Mouse (Mus musculus): ENCODE measurements around the gene Pelp1. TPM values are rescaled to one million over a fixed set of nuclear protein-coding genes. Genes with fewer than 3 reads are reported as not detected.
A peak's percentile ranks its signal among the peaks of the same experiment; 100 is the strongest.
"Not testable (repeated sequence)": the region's sequence is repeated elsewhere in the genome, so short reads cannot be mapped to it uniquely, and the experiment has no call there.

Gene Pelp1
- polyA plus RNA-seq, 1 experiment = 36.1 TPM

DNA sequence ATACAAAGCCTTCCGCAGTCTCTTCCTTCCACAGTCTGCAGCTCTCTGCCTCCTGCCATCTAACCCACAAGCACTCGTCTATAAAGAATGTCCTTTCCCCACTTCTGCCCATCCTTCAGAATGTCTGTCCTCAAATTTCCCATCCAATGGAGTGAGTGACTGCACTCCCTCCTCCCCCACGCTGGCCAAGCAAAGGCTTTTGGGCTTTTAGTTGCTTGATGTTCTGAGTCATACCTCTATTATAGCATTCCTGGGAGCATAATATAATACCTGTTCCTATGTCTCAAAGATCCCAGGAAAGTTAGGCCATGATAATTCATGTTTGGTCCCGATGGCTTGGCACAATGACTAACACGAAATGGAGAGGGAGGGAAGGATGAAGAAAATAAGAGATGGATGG lies 21.7 kb upstream of the Pelp1 start:
- Histone ChIP-seq H3K9me3 (no peaks in the 10 kb centered on the region), H3K27me3 (replicated peaks) (no peaks in the 10 kb centered on the region), H3K36me3 (replicated peaks; ENCODE audit: low read length) (peaks cover 26% of the 10 kb centered on the region), H3K4me1 (peaks cover 49% of the 10 kb centered on the region), H3K4me3 (replicated peaks) (peak overlapping the region; percentile 92)
- TF ChIP-seq GATA1 (IDR thresholded peaks at IDR 0.05; ENCODE audit: borderline replicate concordance, low read length) (no peak), FLI1 (IDR thresholded peaks at IDR 0.05; ENCODE audit: low read length) (no peak)

DNA sequence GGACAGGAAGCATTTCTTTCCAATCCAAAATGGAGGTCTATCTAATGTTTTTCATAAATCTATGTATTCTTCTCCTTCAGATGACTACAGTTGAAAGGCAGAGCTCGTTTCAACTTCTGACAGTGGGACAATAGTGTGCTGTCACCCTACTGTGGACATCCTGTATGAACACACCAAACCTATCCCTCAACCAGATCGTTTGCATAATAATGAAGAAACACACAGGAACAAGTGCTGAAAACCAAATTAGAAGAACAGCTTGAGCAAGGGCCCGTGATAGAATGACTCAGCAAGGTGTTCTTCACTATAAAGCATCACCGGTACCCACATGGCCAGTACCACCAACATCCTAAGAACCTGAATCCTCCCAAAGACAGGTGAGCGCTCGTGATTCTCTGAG lies 16.8 kb upstream of the Pelp1 start:
- H3K4me3 ChIP-seq (replicated peaks); H3K27me3 ChIP-seq (replicated peaks); H3K9me3 ChIP-seq; H3K36me3 ChIP-seq (replicated peaks; ENCODE audit: low read length): not testable (repeated sequence)
- H3K4me1 ChIP-seq = peaks cover 11% of the 10 kb centered on the region

DNA sequence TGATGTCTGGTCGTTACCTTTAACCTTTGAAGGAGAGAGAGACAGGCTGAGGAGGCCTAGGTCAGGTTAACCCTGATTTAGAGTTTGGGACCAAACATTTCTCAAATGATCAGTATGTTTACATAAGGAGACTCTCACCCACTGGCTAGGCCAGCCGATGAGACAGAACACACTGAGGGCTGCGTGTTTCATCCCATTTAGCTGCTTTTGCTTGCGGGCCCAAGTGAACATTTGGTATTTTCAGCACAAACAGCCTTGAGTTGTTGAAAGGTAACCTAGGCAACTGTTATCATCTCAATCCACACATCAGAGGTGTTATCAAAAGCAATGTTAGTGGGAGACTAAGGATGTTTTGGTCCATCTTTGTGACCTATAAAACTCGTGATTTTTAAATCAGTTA lies 9.7 kb upstream of the Pelp1 start:
- peaks cover 2% of the 10 kb centered on the region for H3K27me3 ChIP-seq (replicated peaks)
- no peaks in the 10 kb centered on the region for H3K36me3 ChIP-seq (replicated peaks; ENCODE audit: low read length)
- no peak for TF ChIP-seq FLI1 (IDR thresholded peaks at IDR 0.05; ENCODE audit: low read length)
- TF ChIP-seq GATA1 (IDR thresholded peaks at IDR 0.05; ENCODE audit: borderline replicate concordance, low read length) = no peak
- H3K9me3 ChIP-seq = no peaks in the 10 kb centered on the region
- peaks cover 21% of the 10 kb centered on the region for H3K4me1 ChIP-seq
- H3K4me3 ChIP-seq (replicated peaks) = no peak overlapping the region

DNA sequence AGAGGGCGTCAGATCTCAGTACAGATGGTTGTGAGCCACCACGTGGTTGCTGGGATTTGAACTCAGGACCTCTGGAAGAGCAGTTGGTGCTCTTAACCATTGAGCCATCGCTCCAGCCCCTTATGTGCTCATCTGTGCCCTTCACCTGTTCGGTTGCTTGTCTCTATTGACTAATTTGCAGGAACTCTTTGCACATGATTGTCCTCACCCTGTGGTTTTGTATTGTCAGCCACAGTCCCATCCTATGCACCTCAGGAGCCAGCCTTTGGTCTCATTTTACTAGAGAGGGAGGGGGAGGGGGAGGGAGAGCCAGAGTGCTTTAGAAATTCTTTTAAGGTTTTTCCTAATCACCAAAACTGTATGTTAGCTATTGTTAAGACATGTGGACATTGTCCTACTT lies 8.4 kb upstream of the Pelp1 start:
- TF ChIP-seq FLI1 (IDR thresholded peaks at IDR 0.05; ENCODE audit: low read length) = no peak
- no peak for TF ChIP-seq GATA1 (IDR thresholded peaks at IDR 0.05; ENCODE audit: borderline replicate concordance, low read length)
- H3K9me3 ChIP-seq = no peaks in the 10 kb centered on the region
- H3K4me3 ChIP-seq (replicated peaks) = no peak overlapping the region
- H3K4me1 ChIP-seq = peaks cover 23% of the 10 kb centered on the region
- no peaks in the 10 kb centered on the region for H3K36me3 ChIP-seq (replicated peaks; ENCODE audit: low read length)
- peaks cover 2% of the 10 kb centered on the region for H3K27me3 ChIP-seq (replicated peaks)

DNA sequence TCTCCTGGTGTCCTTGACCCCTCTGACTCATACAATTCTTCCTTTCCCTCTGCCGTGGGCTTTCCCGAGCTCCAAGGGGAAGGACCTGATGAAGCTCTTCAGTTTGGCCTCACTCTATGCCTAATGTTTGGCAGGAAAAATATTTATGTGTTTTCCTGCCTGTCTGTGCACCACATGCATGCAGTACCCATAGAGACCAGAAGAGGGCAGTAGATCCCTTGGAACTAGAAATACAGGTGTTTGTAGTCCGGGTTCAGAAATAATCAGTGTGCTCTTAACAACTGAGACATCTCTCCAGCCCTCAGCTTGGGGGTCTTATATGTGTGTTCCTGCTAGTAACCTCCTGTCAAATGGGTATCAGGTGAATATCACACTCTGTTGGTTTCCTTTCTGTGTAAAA lies 4.1 kb upstream of the Pelp1 start:
- H3K4me3 ChIP-seq (replicated peaks) = peak overlapping the region; percentile 21
- no peak for TF ChIP-seq GATA1 (IDR thresholded peaks at IDR 0.05; ENCODE audit: borderline replicate concordance, low read length)
- TF ChIP-seq FLI1 (IDR thresholded peaks at IDR 0.05; ENCODE audit: low read length) = no peak
- H3K4me1 ChIP-seq = peaks cover 41% of the 10 kb centered on the region

DNA sequence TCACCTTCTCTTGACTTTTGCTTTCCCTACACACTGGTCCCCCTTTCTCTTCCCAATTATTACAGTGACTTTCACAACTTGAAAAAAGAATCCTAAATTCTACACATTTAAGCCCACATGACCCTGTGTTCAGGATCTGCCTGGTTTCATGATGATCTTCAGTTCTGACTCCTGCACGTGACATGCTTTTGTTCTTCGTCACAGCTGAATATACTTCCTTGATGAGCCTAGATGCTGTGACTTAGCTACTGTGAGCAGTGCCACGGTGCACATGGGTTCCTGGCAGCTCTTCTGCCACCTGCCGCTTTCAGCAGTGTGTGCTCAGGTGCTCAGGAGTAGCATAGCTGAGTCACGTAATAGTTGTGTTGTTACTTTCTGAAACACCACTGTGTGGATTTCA lies 2.8 kb upstream of the Pelp1 start:
- H3K4me1 ChIP-seq = peaks cover 51% of the 10 kb centered on the region
- TF ChIP-seq FLI1 (IDR thresholded peaks at IDR 0.05; ENCODE audit: low read length) (no peak), GATA1 (IDR thresholded peaks at IDR 0.05; ENCODE audit: borderline replicate concordance, low read length) (no peak)
- H3K9me3 ChIP-seq = no peaks in the 10 kb centered on the region
- peaks cover under 1% of the 10 kb centered on the region for H3K36me3 ChIP-seq (replicated peaks; ENCODE audit: low read length)
- H3K4me3 ChIP-seq (replicated peaks) = no peak overlapping the region
- H3K27me3 ChIP-seq (replicated peaks) = peaks cover 2% of the 10 kb centered on the region

More for the DNA sequence above, 4.1 kb upstream of the Pelp1 start:
- H3K9me3 ChIP-seq = no peaks in the 10 kb centered on the region
- no peaks in the 10 kb centered on the region for H3K36me3 ChIP-seq (replicated peaks; ENCODE audit: low read length)
- peaks cover 2% of the 10 kb centered on the region for H3K27me3 ChIP-seq (replicated peaks)

DNA sequence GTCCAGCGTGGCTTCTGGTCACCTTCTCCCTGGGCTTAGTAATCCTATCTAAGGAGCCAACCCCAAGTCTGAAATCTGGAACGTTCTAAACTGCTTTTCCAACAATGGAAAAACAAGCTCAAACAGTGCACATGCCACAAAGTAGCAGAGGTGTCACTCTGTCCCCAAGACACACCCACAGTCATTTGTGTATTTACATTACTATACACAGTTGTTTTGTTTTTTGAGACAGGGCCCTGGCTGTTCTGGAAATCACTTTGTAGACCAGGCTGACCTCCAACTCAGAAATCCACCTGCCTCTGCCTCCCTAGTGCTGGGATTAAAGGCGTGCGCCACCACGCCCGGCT lies 439 bp upstream of the Pelp1 start:
- Histone ChIP-seq H3K27me3 (replicated peaks) (peaks cover 2% of the 10 kb centered on the region), H3K9me3 (no peaks in the 10 kb centered on the region), H3K36me3 (replicated peaks; ENCODE audit: low read length) (peaks cover 21% of the 10 kb centered on the region), H3K4me1 (peaks cover 58% of the 10 kb centered on the region), H3K4me3 (replicated peaks) (peak overlapping the region; percentile 97)
- TF ChIP-seq FLI1 (IDR thresholded peaks at IDR 0.05; ENCODE audit: low read length) (no peak), GATA1 (IDR thresholded peaks at IDR 0.05; ENCODE audit: borderline replicate concordance, low read length) (no peak)

DNA sequence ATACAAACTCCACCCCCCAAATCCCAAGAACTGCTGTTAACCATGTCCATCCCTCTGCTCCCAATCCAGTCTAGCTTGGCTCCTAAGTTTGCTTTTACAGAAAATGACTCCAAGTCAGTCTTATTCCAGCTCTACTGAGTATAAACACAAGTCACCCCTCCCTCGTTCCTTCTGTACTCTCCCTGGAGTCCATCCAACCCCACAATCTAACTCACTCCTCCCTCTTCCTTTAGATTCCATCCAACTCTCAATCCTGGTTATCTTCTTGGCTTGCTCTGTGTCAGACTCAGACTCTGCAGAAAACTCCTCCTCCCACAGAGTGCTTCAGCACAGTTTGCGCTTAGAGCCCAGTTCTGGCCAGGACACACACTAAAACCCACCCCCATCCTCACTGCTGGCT lies 6.2 kb downstream of the Pelp1 start:
- peaks cover 28% of the 10 kb centered on the region for H3K4me1 ChIP-seq
- no peaks in the 10 kb centered on the region for H3K27me3 ChIP-seq (replicated peaks)
- peaks cover 86% of the 10 kb centered on the region for H3K36me3 ChIP-seq (replicated peaks; ENCODE audit: low read length)

DNA sequence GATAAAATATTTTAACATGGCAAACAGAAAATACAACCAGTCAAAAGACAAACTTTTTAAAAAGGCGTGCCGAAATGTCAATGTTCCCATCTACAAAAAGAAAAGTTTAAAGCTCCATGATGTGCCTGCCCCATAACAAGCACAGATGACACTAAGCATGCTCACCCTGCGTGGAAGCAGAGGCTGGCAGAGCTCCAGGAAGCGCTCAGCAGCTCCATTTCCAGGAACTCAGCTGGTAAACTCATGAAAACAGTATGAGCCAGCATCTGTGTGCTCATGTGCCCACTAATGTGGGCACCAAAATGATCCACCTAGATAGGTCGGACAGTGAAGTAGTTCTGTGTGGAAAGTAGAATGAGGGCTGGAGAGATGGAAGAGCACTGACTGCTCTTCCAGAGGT lies 20.4 kb downstream of the Pelp1 start:
- TF ChIP-seq FLI1 (IDR thresholded peaks at IDR 0.05; ENCODE audit: low read length) (no peak), GATA1 (IDR thresholded peaks at IDR 0.05; ENCODE audit: borderline replicate concordance, low read length) (no peak)
- H3K36me3 ChIP-seq (replicated peaks; ENCODE audit: low read length) = peaks cover 54% of the 10 kb centered on the region
- H3K4me1 ChIP-seq = peaks cover 10% of the 10 kb centered on the region
- no peaks in the 10 kb centered on the region for H3K9me3 ChIP-seq
- no peaks in the 10 kb centered on the region for H3K27me3 ChIP-seq (replicated peaks)
- no peak overlapping the region for H3K4me3 ChIP-seq (replicated peaks)

More for the DNA sequence above, 6.2 kb downstream of the Pelp1 start:
- TF ChIP-seq GATA1 (IDR thresholded peaks at IDR 0.05; ENCODE audit: borderline replicate concordance, low read length) = no peak
- no peak for TF ChIP-seq FLI1 (IDR thresholded peaks at IDR 0.05; ENCODE audit: low read length)
- Histone ChIP-seq H3K9me3 (no peaks in the 10 kb centered on the region), H3K4me3 (replicated peaks) (no peak overlapping the region)

DNA sequence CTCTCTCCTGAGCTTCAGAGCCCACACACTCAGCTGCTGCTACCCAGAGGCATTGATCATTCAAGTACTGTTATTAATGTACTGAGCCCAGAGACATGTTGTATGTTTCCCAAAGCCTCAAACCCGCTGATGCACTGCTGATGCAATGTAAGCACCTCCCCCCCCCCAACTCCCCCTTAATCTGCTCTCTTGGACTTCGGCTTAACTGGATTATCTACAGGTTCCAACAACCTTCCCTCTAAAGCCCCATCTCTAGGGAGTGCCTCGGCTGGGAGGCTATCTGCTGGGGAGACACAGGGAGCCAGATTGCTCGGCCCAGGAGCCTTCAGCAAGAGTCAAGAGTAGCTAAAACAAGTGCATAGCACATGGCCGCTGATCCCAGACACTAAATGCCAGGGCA lies 22.4 kb downstream of the Pelp1 start:
- H3K36me3 ChIP-seq (replicated peaks; ENCODE audit: low read length) = peaks cover 38% of the 10 kb centered on the region
- H3K4me3 ChIP-seq (replicated peaks) = no peak overlapping the region
- peaks cover 10% of the 10 kb centered on the region for H3K4me1 ChIP-seq
- peaks cover 2% of the 10 kb centered on the region for H3K27me3 ChIP-seq (replicated peaks)
- H3K9me3 ChIP-seq = no peaks in the 10 kb centered on the region
- TF ChIP-seq GATA1 (IDR thresholded peaks at IDR 0.05; ENCODE audit: borderline replicate concordance, low read length) (no peak), FLI1 (IDR thresholded peaks at IDR 0.05; ENCODE audit: low read length) (no peak)

DNA sequence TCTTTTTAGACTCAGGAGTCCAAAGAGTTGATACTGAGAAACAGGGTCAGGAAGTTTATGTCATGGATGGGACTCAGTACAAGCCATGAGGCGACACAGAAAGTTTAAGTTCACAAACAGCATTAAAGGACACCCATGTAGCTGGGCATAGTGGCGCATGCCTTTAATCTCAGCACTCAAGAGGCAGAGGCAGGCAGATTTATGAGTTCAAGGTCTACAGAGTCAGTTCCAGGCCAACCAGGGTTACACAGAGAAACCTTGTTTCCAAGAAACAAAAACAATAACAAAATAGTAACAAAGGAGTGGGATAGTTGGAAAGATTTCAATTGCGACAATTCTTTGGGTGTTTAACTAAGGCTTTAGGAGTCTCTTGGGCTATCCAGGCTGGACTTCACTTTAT lies 25.7 kb downstream of the Pelp1 start:
- Histone ChIP-seq H3K36me3 (replicated peaks; ENCODE audit: low read length) (peaks cover 20% of the 10 kb centered on the region), H3K27me3 (replicated peaks) (peaks cover 20% of the 10 kb centered on the region), H3K4me3 (replicated peaks) (no peak overlapping the region), H3K9me3 (no peaks in the 10 kb centered on the region), H3K4me1 (peaks cover 10% of the 10 kb centered on the region)
- no peak for TF ChIP-seq FLI1 (IDR thresholded peaks at IDR 0.05; ENCODE audit: low read length)
- no peak for TF ChIP-seq GATA1 (IDR thresholded peaks at IDR 0.05; ENCODE audit: borderline replicate concordance, low read length)
